ENCODE assay signal across 11 mouse cellular contexts in the genomic region with DNA sequence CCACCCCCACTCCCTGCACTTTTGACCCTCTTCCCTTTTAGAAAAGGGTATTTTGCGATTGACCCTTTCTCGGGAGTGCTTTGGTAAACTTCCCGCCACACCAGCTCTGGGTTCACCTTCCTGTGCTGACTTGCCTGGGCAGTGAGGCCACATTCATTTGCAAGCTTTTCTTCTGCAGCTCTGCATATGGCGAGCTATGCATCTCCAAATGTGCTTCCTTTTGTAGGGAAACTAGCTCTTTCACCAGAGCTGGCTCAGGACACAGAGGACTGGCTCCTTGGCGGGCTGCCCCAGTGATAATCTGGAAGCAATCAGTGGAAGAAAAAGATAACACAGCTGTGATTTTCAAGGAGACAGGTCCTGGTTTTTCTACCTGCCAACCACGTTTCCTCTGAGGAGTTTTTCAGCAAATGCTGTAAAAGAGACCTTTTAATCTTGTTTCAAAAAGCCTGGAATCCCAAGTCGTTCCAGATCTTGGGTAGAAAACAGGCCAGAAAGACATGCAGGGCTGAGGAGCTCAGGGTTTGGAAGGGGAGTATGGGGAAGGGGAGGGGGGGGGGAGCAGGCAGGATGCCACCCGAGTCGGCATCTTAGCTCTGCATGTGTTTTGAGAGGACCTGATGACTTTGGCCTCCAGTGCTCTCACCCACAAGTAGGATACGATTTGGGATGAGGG.
DNase-seq lines count a peak whose midpoint lies in the region; ATAC-seq lines count a peak whose summit lies in the region.
"Had no signal": no experiment of that assay in that cellular context is flagged by ENCODE, and none has a peak within 500 bp of the region (broad histone marks: within the 10 kb centered on the region; RNA-seq: fewer than 3 reads in every experiment).

No protein-coding gene starts in this region.

- H3K4me1 ChIP-seq in forebrain, embryonic 13.5 days, result peaks cover 16% of the 10 kb centered on the region
- H3K4me1 ChIP-seq in forebrain, embryonic 11.5 days (replicated peaks; ENCODE audit: control insufficient read depth, insufficient read depth, low read length), result no peaks in the 10 kb centered on the region
- peaks cover 11% of the 10 kb centered on the region for H3K4me1 ChIP-seq in midbrain, embryonic 16.5 days (ENCODE audit: control insufficient read depth, insufficient read depth, low read length)
- H3K4me1 ChIP-seq in midbrain, embryonic 11.5 days (ENCODE audit: control insufficient read depth, insufficient read depth, low read length), result peaks cover 4% of the 10 kb centered on the region

- 25% methylated on average over 10 of the region's 10 CpGs for WGBS in forebrain, embryonic 13.5 days
- WGBS in forebrain, embryonic 11.5 days, result 29% methylated on average over 10 of the region's 10 CpGs
- WGBS in midbrain, embryonic 16.5 days, result 23% methylated on average over 10 of the region's 10 CpGs
- WGBS in midbrain, embryonic 11.5 days, result 30% methylated on average over 10 of the region's 10 CpGs

- no peak for ATAC-seq in forebrain, embryonic 13.5 days
- ATAC-seq in forebrain, embryonic 11.5 days (replicated peaks; ENCODE audit: low FRiP score), result no peak
- ATAC-seq in midbrain, embryonic 16.5 days, result no peak
- ATAC-seq in midbrain, embryonic 11.5 days (ENCODE audit: low FRiP score), result no peak
- ATAC-seq: CD4-positive, CD25-positive, alpha-beta regulatory T cell, adult 4 months had no signal

- H3K9ac ChIP-seq in forebrain, embryonic 13.5 days, result no peak overlapping the region
- H3K9ac ChIP-seq in forebrain, embryonic 11.5 days (ENCODE audit: low read length), result no peak overlapping the region
- no peak overlapping the region for H3K9ac ChIP-seq in midbrain, embryonic 16.5 days (ENCODE audit: low read depth, low read length)
- H3K9ac ChIP-seq in midbrain, embryonic 11.5 days (ENCODE audit: low read length), result no peak overlapping the region

- 0 out of 2 replicates have a peak overlapping the region, but pooled peaks have one; percentile 1 for H3K4me2 ChIP-seq in forebrain, embryonic 13.5 days
- H3K4me2 ChIP-seq in forebrain, embryonic 11.5 days (ENCODE audit: low read depth, low read length, severe bottlenecking), result no peak overlapping the region
- H3K4me2 ChIP-seq in midbrain, embryonic 16.5 days (ENCODE audit: low read length), result no peak overlapping the region
- no peak overlapping the region for H3K4me2 ChIP-seq in midbrain, embryonic 11.5 days

- no peaks in the 10 kb centered on the region for H3K9me3 ChIP-seq in forebrain, embryonic 13.5 days (replicated peaks)
- no peaks in the 10 kb centered on the region for H3K9me3 ChIP-seq in forebrain, embryonic 11.5 days (ENCODE audit: control insufficient read depth, low read length)
- no peaks in the 10 kb centered on the region for H3K9me3 ChIP-seq in midbrain, embryonic 16.5 days (replicated peaks; ENCODE audit: control insufficient read depth, low read length, poor library complexity, severe bottlenecking)
- no peaks in the 10 kb centered on the region for H3K9me3 ChIP-seq in midbrain, embryonic 11.5 days (ENCODE audit: control insufficient read depth, low read length)

- DNase-seq in forebrain, embryonic 11.5 days (ENCODE audit: low spot score), result no peak
- DNase-seq in midbrain, embryonic 11.5 days (ENCODE audit: low spot score, missing footprints), result no peak
- DNase-seq in embryo, embryonic 11 days, result peak; percentile 59
- DNase-seq in mesoderm, embryonic 11.5 days (ENCODE audit: low read depth, low spot score), result peak; percentile 35
- no peak for DNase-seq in kidney, adult 9 months
- no peak for DNase-seq in spleen, postnatal 36 days (ENCODE audit: low spot score in 2 of 2)
- DNase-seq: right cerebral cortex, adult 18-20 months had no signal

- H3K4me3 ChIP-seq in forebrain, embryonic 13.5 days, result no peak overlapping the region
- H3K4me3 ChIP-seq in forebrain, embryonic 11.5 days (ENCODE audit: low read depth, low read length), result no peak overlapping the region
- H3K4me3 ChIP-seq in midbrain, embryonic 16.5 days (ENCODE audit: low read depth, low read length), result no peak overlapping the region
- no peak overlapping the region for H3K4me3 ChIP-seq in midbrain, embryonic 11.5 days (ENCODE audit: low read depth, low read length)
- H3K4me3 ChIP-seq: layer of hippocampus, adult 2 months had no signal

- H3K27ac ChIP-seq in forebrain, embryonic 13.5 days, result no peak overlapping the region; the same call in 1 of the 2 replicates
- H3K27ac ChIP-seq in forebrain, embryonic 11.5 days (ENCODE audit: low read depth, low read length), result no peak overlapping the region
- peak overlapping the region; percentile 40; the same call in 1 of the 2 replicates for H3K27ac ChIP-seq in midbrain, embryonic 16.5 days (ENCODE audit: low read length)
- H3K27ac ChIP-seq in midbrain, embryonic 11.5 days (ENCODE audit: low read depth, low read length), result no peak overlapping the region
- H3K27ac ChIP-seq: layer of hippocampus, adult 2 months had no signal

- no peaks in the 10 kb centered on the region; the same call in 1 of the 2 replicates for H3K27me3 ChIP-seq in forebrain, embryonic 13.5 days
- no peaks in the 10 kb centered on the region for H3K27me3 ChIP-seq in forebrain, embryonic 11.5 days (ENCODE audit: control insufficient read depth, insufficient read depth, low read length)
- H3K27me3 ChIP-seq in midbrain, embryonic 16.5 days (ENCODE audit: control insufficient read depth, insufficient read depth, low read depth, low read length), result no peaks in the 10 kb centered on the region
- no peaks in the 10 kb centered on the region; the same call in 1 of the 2 replicates for H3K27me3 ChIP-seq in midbrain, embryonic 11.5 days (ENCODE audit: control insufficient read depth, insufficient read depth, low read length)

- H3K36me3 ChIP-seq in forebrain, embryonic 13.5 days (ENCODE audit: poor library complexity, severe bottlenecking), result no peaks in the 10 kb centered on the region
- H3K36me3 ChIP-seq in forebrain, embryonic 11.5 days (ENCODE audit: control insufficient read depth, insufficient read depth, low read length), result no peaks in the 10 kb centered on the region
- H3K36me3 ChIP-seq in midbrain, embryonic 16.5 days (ENCODE audit: control insufficient read depth, insufficient read depth, low read length), result no peaks in the 10 kb centered on the region
- H3K36me3 ChIP-seq in midbrain, embryonic 11.5 days (ENCODE audit: control insufficient read depth, insufficient read depth, low read length), result no peaks in the 10 kb centered on the region

Comparison
In these comparisons a context has a peak if more than half of its experiments do, and no peak if none do; other contexts are left out.
1. DNase-seq: peak in embryo, embryonic 11 days (single experiment) and mesoderm, embryonic 11.5 days (single experiment); none in forebrain, embryonic 11.5 days (single experiment), midbrain, embryonic 11.5 days (single experiment), kidney, adult 9 months (single experiment) and spleen, postnatal 36 days (0 of 2).